Mouse (Mus musculus) hematopoietic stem cell, adult 5-6 weeks (primary cell): ENCODE data around the gene Pdp2. TPM values are rescaled to one million over a fixed set of nuclear protein-coding genes. Genes with fewer than 3 reads are reported as not detected.
"Not testable (repeated sequence)": the region's sequence is repeated elsewhere in the genome, so short reads cannot be mapped to it uniquely, and the experiment has no call there.

ENCODE experiments used
- ATAC-seq, 2 experiments: fragments of 125-278 bp in 1 of 2; replicated peaks in 1 of 2; 2 replicates each; pipeline ENCODE4 v1.8.0; 2016 to 2017; ENCODE audit warnings: inconsistent platforms in 2 of 2, mild to moderate bottlenecking in 2 of 2, moderate number of reproducible peaks in 2 of 2, low read depth in 1 of 2, moderate TSS enrichment in 1 of 2; ENCODE audit not compliant: low FRiP score in 2 of 2, poor library complexity in 2 of 2, severe bottlenecking in 2 of 2, insufficient read depth in 1 of 2, low TSS enrichment in 1 of 2
- total RNA-seq: library from RNA; stranded (forward); fragments of 172-1452, 232-1000 nt; gene quantifications from 2 replicates; pipeline ENCODE4 v1.2.3, GENCODE M21; 2017

Pdp2 gene
- total RNA-seq, 1 experiment from 2014 or later, result 13.0 TPM

GRCm38 (mm10) chr8:104627065-104627740 lies 36.0 kb downstream of the Pdp2 start:
- no peak for ATAC-seq

GRCm38 (mm10) chr8:104628402-104628801 lies 37.2 kb downstream of the Pdp2 start:
- no peak for ATAC-seq

- ATAC-seq, result no peak
Measured at GRCm38 (mm10) chr8:104629306-104630110, 38.3 kb downstream of the Pdp2 start.

- no peak for ATAC-seq
Measured at GRCm38 (mm10) chr8:104630111-104630479, 38.8 kb downstream of the Pdp2 start.

- ATAC-seq, result peak in 1 of 2 experiments; percentile 15; a peak in 1 of 4 replicates
Measured at GRCm38 (mm10) chr8:104630574-104630973, 39.3 kb downstream of the Pdp2 start.

- ATAC-seq, result peak; percentile 70 to 83
Measured at GRCm38 (mm10) chr8:104630981-104631663, 39.9 kb downstream of the Pdp2 start, which contains the start of gene Rrad. Rrad (minus strand) TSS chr8:104631327.

GRCm38 (mm10) chr8:104631975-104632374 lies 40.7 kb downstream of the Pdp2 start:
- peak; percentile 14 to 15; a peak in 2 of 4 replicates for ATAC-seq

GRCm38 (mm10) chr8:104632486-104632885 lies 41.2 kb downstream of the Pdp2 start:
- no peak for ATAC-seq

- ATAC-seq, result no peak
Measured at GRCm38 (mm10) chr8:104633156-104633744, 42.0 kb downstream of the Pdp2 start.

- ATAC-seq, result no peak
Measured at GRCm38 (mm10) chr8:104635004-104635710, 43.9 kb downstream of the Pdp2 start.

GRCm38 (mm10) chr8:104638010-104638409 lies 46.8 kb downstream of the Pdp2 start:
- ATAC-seq, result no peak

GRCm38 (mm10) chr8:104640241-104640640 lies 49.0 kb downstream of the Pdp2 start:
- no peak for ATAC-seq

GRCm38 (mm10) chr8:104640831-104641370 lies 49.6 kb downstream of the Pdp2 start:
- ATAC-seq, result no peak

- ATAC-seq, result peak; percentile 89 to 92
Measured at GRCm38 (mm10) chr8:104641426-104642323, 50.4 kb downstream of the Pdp2 start, which contains the start of gene Ciao2b. Ciao2b (minus strand) TSS chr8:104641965.

GRCm38 (mm10) chr8:104642324-104642654 lies 51.0 kb downstream of the Pdp2 start:
- ATAC-seq, result no peak

GRCm38 (mm10) chr8:104644187-104644586 lies 52.9 kb downstream of the Pdp2 start:
- not testable (repeated sequence) for ATAC-seq
